Mouse (Mus musculus) CD4-positive, CD25-positive, alpha-beta regulatory T cell (primary cell): ENCODE measurements around the gene Rhbdf2. TPM values are rescaled to one million over a fixed set of nuclear protein-coding genes. Genes with fewer than 3 reads are reported as not detected.

ENCODE experiments used
- polyA plus RNA-seq: library from polyadenylated mRNA; unstranded; fragments of 100-300 nt; shearing (Covaris generic); gene quantifications from one replicate; pipeline ENCODE4 v1.2.1, GENCODE M21; 2017

Gene Rhbdf2
- 12.4 TPM for polyA plus RNA-seq

DNA sequence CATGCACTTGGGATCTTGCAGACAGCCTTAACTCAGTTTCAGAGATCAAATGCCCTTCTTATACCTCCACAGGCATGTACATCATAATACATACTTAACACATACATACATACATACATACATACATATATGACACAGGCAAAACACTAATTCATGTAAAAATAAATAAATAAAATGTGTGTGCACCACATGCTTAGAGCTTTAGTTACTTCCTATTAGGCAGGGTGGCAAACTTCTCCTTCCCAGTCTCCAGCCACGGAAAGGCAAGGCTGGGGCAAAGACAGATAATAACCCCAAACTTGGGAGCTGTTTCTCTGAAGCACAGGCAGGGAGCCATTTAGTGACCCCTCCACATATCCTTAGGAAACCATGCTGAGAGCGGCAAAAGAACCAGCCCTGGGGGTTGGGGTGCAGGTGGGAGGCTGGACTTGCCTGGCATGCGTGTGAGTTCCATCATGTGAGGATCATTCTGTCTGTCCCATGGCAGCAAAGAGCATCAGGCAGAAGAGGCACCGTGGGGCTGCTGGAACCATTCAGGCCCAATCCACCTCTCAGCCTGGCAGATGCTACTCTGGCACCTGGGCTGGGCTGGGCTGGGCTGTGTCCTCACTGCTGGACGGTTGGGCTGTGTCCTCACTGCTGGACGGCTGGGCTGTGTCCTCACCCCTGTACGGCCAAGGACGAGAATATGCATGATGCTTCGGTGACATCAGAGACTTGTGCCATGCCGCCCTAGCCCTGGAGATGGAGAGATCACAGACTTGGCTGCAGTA is at the start of gene Rhbdf2:
Gene Rhbdf2 (minus strand): TSS at position 721 of the 773 bp plus-strand sequence.

DNA sequence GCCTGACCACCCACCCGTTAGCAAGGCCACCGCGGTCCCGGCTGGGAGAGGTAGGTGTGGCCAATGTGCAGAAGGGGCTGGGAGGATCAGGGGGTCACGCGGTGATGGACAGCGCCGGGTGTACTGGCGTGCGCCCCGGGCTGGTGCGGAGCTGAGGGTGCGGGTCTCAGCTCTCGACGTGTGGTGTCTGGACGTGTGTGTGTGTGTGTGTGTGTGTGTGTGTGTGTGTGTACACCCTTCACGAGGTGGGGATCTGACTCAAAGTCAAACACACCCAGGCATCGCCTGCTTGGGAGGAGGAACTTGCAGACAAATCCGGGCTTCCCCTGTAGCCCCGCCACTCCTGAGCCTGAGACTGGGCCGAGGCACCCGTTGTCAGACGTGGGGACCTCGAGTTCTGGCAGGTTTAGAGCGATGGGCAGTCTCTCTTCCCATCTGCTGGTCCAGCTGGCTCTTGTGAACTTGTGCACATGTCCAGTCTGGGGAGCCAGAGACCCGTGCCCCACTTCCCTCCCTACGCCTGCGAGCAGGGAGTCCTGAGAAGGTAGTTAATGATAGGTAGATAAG is 27.5 kb upstream of the Rhbdf2 start, which contains the start of gene Cygb:
Gene Cygb (minus strand): TSS at position 59 of the 567 bp plus-strand sequence.

DNA sequence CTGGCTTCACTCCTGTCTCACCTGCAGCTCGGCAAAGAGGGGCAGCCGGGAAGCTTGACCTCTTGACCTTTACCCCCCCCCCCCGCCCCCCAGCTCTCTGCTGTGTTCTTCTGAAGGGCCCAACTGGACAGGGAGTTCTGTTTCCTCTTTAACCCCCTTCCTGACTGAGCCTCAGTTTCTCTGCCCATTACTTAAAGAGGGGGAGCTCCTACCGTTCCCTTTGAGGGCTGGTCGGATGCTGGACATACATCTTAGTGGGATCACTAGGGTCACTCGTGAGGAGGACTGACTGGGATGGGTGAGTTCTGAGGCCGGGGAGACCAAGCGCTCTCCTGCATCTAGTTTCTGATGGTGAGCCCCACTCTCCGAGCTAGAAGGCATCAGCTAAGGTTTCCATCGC is 26.4 kb upstream of the Rhbdf2 start, which contains the start of gene Prcd:
Gene Prcd (plus strand): TSS at position 301 of the 400 bp plus-strand sequence.

DNA sequence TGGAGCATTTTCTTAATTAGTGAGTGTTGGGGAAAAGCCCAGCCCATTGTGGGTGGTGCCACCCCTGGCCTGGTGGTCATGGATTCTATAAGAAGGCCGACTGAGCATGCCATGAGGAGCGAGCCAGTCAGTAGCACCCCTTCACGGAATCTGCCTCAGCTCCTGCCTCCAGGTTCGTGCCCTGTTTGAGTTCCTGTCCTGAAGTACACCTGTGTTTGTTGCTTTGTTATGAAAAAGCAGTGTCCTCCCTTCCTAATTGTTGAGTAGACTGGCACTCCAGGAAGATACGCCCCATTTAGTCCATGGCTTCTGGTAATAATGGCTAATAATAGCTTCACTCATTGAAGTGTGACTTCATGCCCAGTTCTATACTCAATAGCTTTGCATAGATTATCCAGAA is 40.5 kb downstream of the Rhbdf2 start, which contains the start of gene Aanat:
Gene Aanat (plus strand): TSS at position 123 of the 400 bp plus-strand sequence.

DNA sequence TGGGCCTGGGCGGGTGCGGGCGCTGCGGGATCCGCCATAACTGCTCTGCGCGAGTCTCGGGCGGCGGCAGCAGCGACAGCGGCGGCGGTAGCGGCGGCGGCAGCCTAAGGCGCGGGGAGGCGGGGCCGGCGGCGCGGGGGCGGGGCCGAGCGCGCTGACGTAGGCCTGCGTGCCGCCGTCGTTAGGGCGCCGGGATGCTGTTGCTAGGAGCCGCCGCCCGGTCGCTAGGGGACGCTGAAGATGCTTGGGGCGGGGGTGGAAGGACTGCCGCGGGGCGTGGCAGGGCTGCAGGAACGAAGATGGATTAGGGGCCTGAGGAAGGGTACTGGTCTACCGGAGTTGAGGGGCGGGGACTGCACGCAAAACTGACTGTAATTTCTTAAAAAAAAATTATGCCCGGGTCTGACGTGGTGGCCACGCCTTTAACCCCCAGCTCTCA is 45.4 kb downstream of the Rhbdf2 start, which contains the start of gene Ube2o:
Gene Ube2o (minus strand): TSS at position 72 of the 439 bp plus-strand sequence.

Other genes with a start within 250 kb of the Rhbdf2 start
- gene Rnf157, start 214.0 kb downstream of the Rhbdf2 start, polyA plus RNA-seq: 3.7 TPM
- gene Ubald2, start 192.9 kb downstream of the Rhbdf2 start, polyA plus RNA-seq: 71.2 TPM
- not detected for gene Qrich2, start 160.8 kb downstream of the Rhbdf2 start, polyA plus RNA-seq
- 152 TPM for gene Prpsap1, start 132.8 kb downstream of the Rhbdf2 start, polyA plus RNA-seq
- 0.17 TPM for gene Sphk1, start 96.1 kb downstream of the Rhbdf2 start, polyA plus RNA-seq
- 11.7 TPM for gene Ube2o, start 45.6 kb downstream of the Rhbdf2 start, polyA plus RNA-seq
- not detected for gene Aanat, start 40.6 kb downstream of the Rhbdf2 start, polyA plus RNA-seq
- gene Prcd, start 26.5 kb upstream of the Rhbdf2 start, polyA plus RNA-seq: 0.23 TPM
- gene Cygb, start 27.3 kb upstream of the Rhbdf2 start, polyA plus RNA-seq: not detected
- not detected for gene St6galnac1, start 148.5 kb upstream of the Rhbdf2 start, polyA plus RNA-seq
- gene Mxra7, start 201.0 kb upstream of the Rhbdf2 start, polyA plus RNA-seq: 0.08 TPM
- 208 TPM for gene Mettl23, start 216.3 kb upstream of the Rhbdf2 start, polyA plus RNA-seq
- gene Jmjd6, start 216.4 kb upstream of the Rhbdf2 start, polyA plus RNA-seq: 73.1 TPM
- gene Mfsd11, start 225.4 kb upstream of the Rhbdf2 start, polyA plus RNA-seq: 24.5 TPM
- gene Srsf2, start 226.1 kb upstream of the Rhbdf2 start, polyA plus RNA-seq: 471 TPM